Mouse (Mus musculus) liver, adult 2 months (tissue): ENCODE measurements around the gene Tmem139.

Experiments used
- CTCF ChIP-seq: fragments of 200-500 bp; IDR thresholded peaks from 2 replicates; pipeline ENCODE4 v1.5.1; 2011; ENCODE audit warnings: low read depth, low read length, control low read depth
- POLR2A ChIP-seq: fragments of 200-500 bp; IDR thresholded peaks from 2 replicates; pipeline ENCODE4 v1.6.1; 2011; ENCODE audit warnings: low read length, control low read depth; ENCODE audit not compliant: insufficient read depth; ENCODE audit errors: extremely low read depth

DNA sequence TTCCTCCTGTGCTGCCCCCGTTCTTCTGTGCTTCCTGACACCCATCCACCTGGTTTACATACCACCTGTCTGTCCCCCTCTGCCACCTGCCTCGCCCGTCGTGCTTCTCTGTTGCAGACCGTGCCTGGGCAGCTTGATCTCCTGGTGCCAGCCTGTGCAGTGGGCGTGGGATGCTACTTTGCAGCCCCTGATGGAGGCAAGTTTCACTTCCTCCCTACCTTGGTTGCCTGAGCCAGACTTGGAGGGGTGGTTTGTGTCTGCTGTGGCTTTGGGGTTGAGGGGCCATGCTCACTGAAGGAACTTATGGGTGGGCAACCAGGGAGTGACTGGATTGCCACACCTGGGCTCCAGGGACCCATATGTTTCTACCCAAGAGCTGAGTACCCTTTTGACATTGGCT lies 31.6 kb downstream of the Tmem139 start:
- no peak for TF ChIP-seq CTCF
- TF ChIP-seq POLR2A, result no peak
